Mouse (Mus musculus) midbrain, embryonic 16.5 days (tissue): Measurements from ENCODE around the gene 2900026A02Rik. TPM values are rescaled to one million over a fixed set of nuclear protein-coding genes. Genes with fewer than 3 reads are reported as not detected.

Source experiments
- ATAC-seq: fragments of 200-750 bp; cut with Nextera tagmentation; 2 replicates; pipeline ENCODE4 v1.8.0; 2017; ENCODE audit warnings: moderate TSS enrichment
- H3K27ac ChIP-seq: fragments of 300-500 bp; sonication (generic); 2 replicates; pipeline ENCODE4 v1.5.1; 2014; ENCODE audit warnings: mild to moderate bottlenecking, low read length, mixed read lengths
- H3K27me3 ChIP-seq: fragments of 300-500 bp; sonication (generic); 2 replicates; pipeline ENCODE4 v1.6.1; 2014; ENCODE audit warnings: low read depth, low read length, mixed read lengths; ENCODE audit not compliant: control insufficient read depth, insufficient read depth
- H3K36me3 ChIP-seq: fragments of 300-500 bp; sonication (generic); 2 replicates; pipeline ENCODE4 v1.6.1; 2014; ENCODE audit warnings: mild to moderate bottlenecking, low read length, moderate library complexity, mixed read lengths; ENCODE audit not compliant: control insufficient read depth, insufficient read depth
- H3K4me1 ChIP-seq: fragments of 300-500 bp; sonication (generic); 2 replicates; pipeline ENCODE4 v1.6.1; 2014; ENCODE audit warnings: mild to moderate bottlenecking, low read length, mixed read lengths; ENCODE audit not compliant: control insufficient read depth, insufficient read depth
- H3K4me2 ChIP-seq: fragments of 300-500 bp; sonication (generic); 2 replicates; pipeline ENCODE4 v1.6.1; 2014; ENCODE audit warnings: mild to moderate bottlenecking, low read length, mixed read lengths
- H3K4me3 ChIP-seq: fragments of 300-500 bp; sonication (generic); 2 replicates; pipeline ENCODE4 v1.5.1; 2014; ENCODE audit warnings: low read depth, mild to moderate bottlenecking, low read length, moderate library complexity, mixed read lengths
- H3K9ac ChIP-seq: fragments of 300-500 bp; sonication (generic); 2 replicates; pipeline ENCODE4 v1.6.1; 2014; ENCODE audit warnings: low read depth, low read length, mixed read lengths
- H3K9me3 ChIP-seq: fragments of 300-500 bp; sonication (generic); replicated peaks from 2 replicates; pipeline ENCODE4 v1.6.1; 2014; ENCODE audit warnings: mild to moderate bottlenecking, low read length, mixed read lengths; ENCODE audit not compliant: control insufficient read depth, poor library complexity, severe bottlenecking
- WGBS: fragments of 180-500 bp; shearing (Covaris S2); extraction: QIAGEN DNeasy Blood & Tissue Kit; methylation state at CpG from one replicate; pipeline ENCODE4 v1.1.7; 2014; 5-methylcytosine and 5-hydroxymethylcytosine counted together
- polyA plus RNA-seq: library from polyadenylated mRNA; unstranded; fragments of >200 nt; fragmentation: Nextera tagmentation; extraction: Ambion mirVana; gene quantifications from 2 replicates; pipeline ENCODE4 v1.2.1, GENCODE M21; 2015

The 2900026A02Rik gene
- polyA plus RNA-seq, 1 experiment from 2014 or later: 3.8 TPM

GRCm38 (mm10) chr5:113174916-113175692, 45.9 kb downstream of the 2900026A02Rik start:
- no peak for ATAC-seq
- Histone ChIP-seq H3K4me3 (no peak overlapping the region), H3K9me3 (no peaks in the 10 kb centered on the region), H3K27me3 (no peaks in the 10 kb centered on the region), H3K4me1 (peaks cover 7% of the 10 kb centered on the region), H3K27ac (no peak overlapping the region), H3K4me2 (no peak overlapping the region), H3K9ac (no peak overlapping the region), H3K36me3 (no peaks in the 10 kb centered on the region)
- 49% methylated on average over 24 of the region's 24 CpGs for WGBS

- ATAC-seq: no peak
- H3K4me3 ChIP-seq: no peak overlapping the region
- H3K9me3 ChIP-seq: no peaks in the 10 kb centered on the region
- H3K36me3 ChIP-seq: no peaks in the 10 kb centered on the region
- H3K9ac ChIP-seq: no peak overlapping the region
- 22% methylated on average over 5 of the region's 5 CpGs for WGBS
- no peaks in the 10 kb centered on the region for H3K27me3 ChIP-seq
- no peak overlapping the region for H3K27ac ChIP-seq
- H3K4me2 ChIP-seq: no peak overlapping the region
- no peaks in the 10 kb centered on the region for H3K4me1 ChIP-seq
Observed at GRCm38 (mm10) chr5:113173318-113173717, 47.7 kb downstream of the 2900026A02Rik start.

- Histone ChIP-seq H3K9me3 (no peaks in the 10 kb centered on the region), H3K27ac (no peak overlapping the region), H3K4me2 (no peak overlapping the region), H3K9ac (no peak overlapping the region), H3K36me3 (no peaks in the 10 kb centered on the region), H3K27me3 (no peaks in the 10 kb centered on the region), H3K4me3 (no peak overlapping the region), H3K4me1 (no peaks in the 10 kb centered on the region)
- 89% methylated on average over 10 of the region's 10 CpGs for WGBS
- no peak for ATAC-seq
Observed at GRCm38 (mm10) chr5:113171968-113172578, 49.0 kb downstream of the 2900026A02Rik start.

- no peak overlapping the region for H3K9ac ChIP-seq
- 91% methylated on average over 11 of the region's 11 CpGs for WGBS
- H3K9me3 ChIP-seq: no peaks in the 10 kb centered on the region
- H3K27ac ChIP-seq: no peak overlapping the region
- ATAC-seq: no peak
- H3K4me3 ChIP-seq: no peak overlapping the region
- H3K27me3 ChIP-seq: no peaks in the 10 kb centered on the region
- H3K4me1 ChIP-seq: no peaks in the 10 kb centered on the region
- H3K36me3 ChIP-seq: no peaks in the 10 kb centered on the region
- no peak overlapping the region for H3K4me2 ChIP-seq
Observed at GRCm38 (mm10) chr5:113170064-113170754, 50.8 kb downstream of the 2900026A02Rik start.

- Histone ChIP-seq H3K9me3 (no peaks in the 10 kb centered on the region), H3K4me2 (no peak overlapping the region)
- ATAC-seq: no peak
Observed at GRCm38 (mm10) chr5:113167733-113168132, 53.3 kb downstream of the 2900026A02Rik start.

GRCm38 (mm10) chr5:113165481-113165880, 55.6 kb downstream of the 2900026A02Rik start:
- WGBS: 44% methylated on average over 11 of the region's 11 CpGs
- no peak for ATAC-seq
- Histone ChIP-seq H3K27me3 (no peaks in the 10 kb centered on the region), H3K9ac (no peak overlapping the region), H3K4me3 (no peak overlapping the region), H3K4me1 (peaks cover 7% of the 10 kb centered on the region; the same call in 1 of the 2 replicates), H3K36me3 (no peaks in the 10 kb centered on the region), H3K4me2 (no peak overlapping the region), H3K27ac (no peak overlapping the region), H3K9me3 (no peaks in the 10 kb centered on the region)

More at GRCm38 (mm10) chr5:113167733-113168132, 53.3 kb downstream of the 2900026A02Rik start:
- H3K9ac ChIP-seq: no peak overlapping the region
- H3K4me1 ChIP-seq: peaks cover 6% of the 10 kb centered on the region; the same call in 1 of the 2 replicates
- no peak overlapping the region for H3K27ac ChIP-seq
- no peaks in the 10 kb centered on the region for H3K27me3 ChIP-seq
- 47% methylated on average over 2 of the region's 2 CpGs for WGBS
- no peak overlapping the region for H3K4me3 ChIP-seq
- H3K36me3 ChIP-seq: no peaks in the 10 kb centered on the region

- no peak overlapping the region for H3K9ac ChIP-seq
- no peaks in the 10 kb centered on the region for H3K9me3 ChIP-seq
- WGBS: 8% methylated on average over 16 of the region's 16 CpGs
- no peak overlapping the region for H3K4me3 ChIP-seq
- peak; percentile 69 for ATAC-seq
- H3K27me3 ChIP-seq: no peaks in the 10 kb centered on the region
- peaks cover 7% of the 10 kb centered on the region; the same call in 1 of the 2 replicates for H3K4me1 ChIP-seq
- H3K36me3 ChIP-seq: no peaks in the 10 kb centered on the region
- no peak overlapping the region for H3K27ac ChIP-seq
- H3K4me2 ChIP-seq: no peak overlapping the region
Observed at GRCm38 (mm10) chr5:113164873-113165441, 56.1 kb downstream of the 2900026A02Rik start.

GRCm38 (mm10) chr5:113164448-113164847, 56.6 kb downstream of the 2900026A02Rik start:
- 0 out of 2 replicates have a peak overlapping the region, but pooled peaks have one; percentile 26 for H3K9ac ChIP-seq
- no peak overlapping the region for H3K4me2 ChIP-seq
- no peak overlapping the region for H3K27ac ChIP-seq
- no peaks in the 10 kb centered on the region for H3K36me3 ChIP-seq
- H3K9me3 ChIP-seq: no peaks in the 10 kb centered on the region
- no peak overlapping the region for H3K4me3 ChIP-seq
- ATAC-seq: no peak
- no peaks in the 10 kb centered on the region for H3K27me3 ChIP-seq
- WGBS: 27% methylated on average over 9 of the region's 9 CpGs
- peaks cover 7% of the 10 kb centered on the region; the same call in 1 of the 2 replicates for H3K4me1 ChIP-seq
